Mouse (Mus musculus) left cerebral cortex, adult 2 months (tissue): ENCODE data around the gene Il13. TPM values are rescaled to one million over a fixed set of nuclear protein-coding genes. Genes with fewer than 3 reads are reported as not detected.

Experiments
- DNase-seq, 2 experiments: peaks; one replicate each; pipeline ENCODE4 v3.0.0; 2021 to 2022; ENCODE audit warnings: low spot score in 2 of 2, mixed read lengths in 1 of 2; ENCODE audit errors: extremely low spot score in 1 of 2
- H3K27ac ChIP-seq: fragments of 200-600 bp; 2 replicates; pipeline ENCODE4 v1.8.1; 2022
- H3K4me3 ChIP-seq: fragments of 200-600 bp; 2 replicates; pipeline ENCODE4 v1.8.1; 2022
- CTCF ChIP-seq: fragments of 200-600 bp; IDR thresholded peaks from 2 replicates; pipeline ENCODE4 v1.8.1; 2022; ENCODE audit warnings: antibody characterized with exemption, mild to moderate bottlenecking, moderate library complexity
- intact Hi-C: fragments of 180-260 bp; cut with DNase I; formaldehyde crosslinking; loops from one replicate; pipeline ENCODE4 v1.15.1; 2025
- total RNA-seq, 2 experiments: library from RNA; stranded (reverse); gene quantifications; 2 replicates each; pipeline ENCODE4 v1.2.3; 2021

Il13 gene
- total RNA-seq, 2 experiments from 2014 or later: not detected

- no peak overlapping the region for H3K27ac ChIP-seq
- H3K4me3 ChIP-seq: no peak overlapping the region
- intact Hi-C loops: no loop called here
- no peak for DNase-seq
- no peak; the same call in 1 of the 2 replicates for TF ChIP-seq CTCF
Observed at GRCm38 (mm10) chr11:53624124-53624523, 10.4 kb downstream of the Il13 start.

GRCm38 (mm10) chr11:53623573-53623972, 10.9 kb downstream of the Il13 start:
- DNase-seq: no peak
- no peak for TF ChIP-seq CTCF
- intact Hi-C loops: no loop called here
- Histone ChIP-seq H3K4me3 (no peak overlapping the region), H3K27ac (no peak overlapping the region)

GRCm38 (mm10) chr11:53622440-53622806, 12.1 kb downstream of the Il13 start:
- DNase-seq: no peak
- no peak overlapping the region for H3K4me3 ChIP-seq
- intact Hi-C loops: no loop called here
- no peak for TF ChIP-seq CTCF
- no peak overlapping the region for H3K27ac ChIP-seq

- no peak for TF ChIP-seq CTCF
- Histone ChIP-seq H3K4me3 (no peak overlapping the region), H3K27ac (no peak overlapping the region)
- intact Hi-C loops: no loop called here
- DNase-seq: no peak
Observed at GRCm38 (mm10) chr11:53621582-53622439, 12.7 kb downstream of the Il13 start.

- Histone ChIP-seq H3K4me3 (no peak overlapping the region), H3K27ac (no peak overlapping the region)
- TF ChIP-seq CTCF: no peak
- DNase-seq: no peak
- intact Hi-C loops: no loop called here
Observed at GRCm38 (mm10) chr11:53620094-53620493, 14.4 kb downstream of the Il13 start.

- intact Hi-C loops: no loop called here
Observed at GRCm38 (mm10) chr11:53619428-53619827, 15.1 kb downstream of the Il13 start.

GRCm38 (mm10) chr11:53618619-53619198, 15.8 kb downstream of the Il13 start, which contains the start of gene Il4:
TSS of gene Il4 (minus strand) at chr11:53618669.
- Histone ChIP-seq H3K27ac (no peak within 1 kb of the TSS), H3K4me3 (no peak within 1 kb of the TSS)
- no peak for DNase-seq
- TF ChIP-seq CTCF: no peak
- intact Hi-C loops: no loop called here

More at GRCm38 (mm10) chr11:53619428-53619827, 15.1 kb downstream of the Il13 start:
- H3K27ac ChIP-seq: no peak overlapping the region
- DNase-seq: no peak
- no peak overlapping the region for H3K4me3 ChIP-seq
- TF ChIP-seq CTCF: no peak

- TF ChIP-seq CTCF: no peak
- Histone ChIP-seq H3K27ac (no peak overlapping the region), H3K4me3 (no peak overlapping the region)
- no peak for DNase-seq
- intact Hi-C loops: no loop called here
Observed at GRCm38 (mm10) chr11:53617562-53618109, 16.9 kb downstream of the Il13 start.

GRCm38 (mm10) chr11:53616748-53617558, 17.5 kb downstream of the Il13 start:
- TF ChIP-seq CTCF: no peak
- Histone ChIP-seq H3K4me3 (no peak overlapping the region), H3K27ac (no peak overlapping the region)
- intact Hi-C loops: no loop called here
- DNase-seq: no peak

- Histone ChIP-seq H3K4me3 (no peak overlapping the region), H3K27ac (no peak overlapping the region)
- no peak for TF ChIP-seq CTCF
- no peak for DNase-seq
- intact Hi-C loops: no loop called here
Observed at GRCm38 (mm10) chr11:53615575-53615974, 18.9 kb downstream of the Il13 start.

GRCm38 (mm10) chr11:53615172-53615571, 19.3 kb downstream of the Il13 start:
- Histone ChIP-seq H3K4me3 (no peak overlapping the region), H3K27ac (no peak overlapping the region)
- intact Hi-C loops: no loop called here
- no peak for DNase-seq
- no peak for TF ChIP-seq CTCF

- H3K4me3 ChIP-seq: no peak overlapping the region
- DNase-seq: no peak
- no peak overlapping the region for H3K27ac ChIP-seq
- intact Hi-C loops: no loop called here
- no peak for TF ChIP-seq CTCF
Observed at GRCm38 (mm10) chr11:53609672-53610071, 24.8 kb downstream of the Il13 start.
